Mouse (Mus musculus) effector memory CD4-positive, alpha-beta T cell, adult 5 months (primary cell): ENCODE measurements around the gene Pom121l2. TPM values are rescaled to one million over a fixed set of nuclear protein-coding genes. Genes with fewer than 3 reads are reported as not detected.

Experiments used
- polyA plus RNA-seq: library from polyadenylated mRNA; unstranded; fragments of 100-300 nt; shearing (Covaris generic); gene quantifications from one replicate; pipeline ENCODE4 v1.2.1, GENCODE M21; 2017

Pom121l2 gene
- polyA plus RNA-seq, result not detected

DNA sequence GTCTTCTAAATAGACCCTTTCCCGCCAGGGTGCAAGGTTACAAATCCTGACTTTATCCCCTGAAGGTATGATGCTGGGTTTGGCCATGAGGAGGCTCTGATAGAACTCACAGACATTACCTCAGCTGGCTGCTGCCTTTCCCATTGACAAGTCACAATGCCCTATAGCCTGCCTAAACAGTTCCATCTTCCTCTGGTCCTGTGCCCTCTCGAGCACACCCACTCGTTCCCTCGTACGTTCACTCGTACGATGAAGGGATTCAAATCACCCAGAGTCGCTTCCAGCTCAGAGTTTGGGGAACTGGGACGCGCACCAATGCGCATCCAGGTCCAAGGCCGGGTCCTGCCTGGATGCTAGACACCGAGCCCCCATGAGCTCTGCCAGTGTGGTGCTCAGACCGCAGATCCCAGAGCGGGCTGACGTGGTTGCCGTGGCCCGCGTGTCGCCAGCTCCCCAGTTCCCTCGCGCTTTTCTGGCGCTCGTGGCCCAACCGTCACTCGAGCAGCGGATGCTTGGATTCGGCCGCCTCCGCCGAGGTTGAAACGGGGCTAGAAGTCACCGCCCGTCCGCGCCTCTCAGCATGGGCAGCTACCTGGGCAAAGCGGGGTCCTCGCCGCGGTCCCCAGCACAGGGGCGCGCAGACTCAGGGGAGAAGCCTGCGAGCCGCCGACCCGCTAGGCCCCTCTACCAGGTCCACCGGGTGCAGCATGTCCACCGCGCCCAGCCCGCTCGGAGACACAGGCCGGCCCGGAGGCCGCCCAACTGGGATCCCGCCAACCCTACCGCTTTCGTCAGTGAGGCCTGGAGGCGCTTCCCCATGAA lies at the start of gene Pom121l2:
Gene Pom121l2 (plus strand): TSS at position 214 of the 822 bp plus-strand sequence.

GRCm38 (mm10) chr13:21944926-21945740 lies 35.9 kb upstream of the Pom121l2 start, which contains the start of gene Zfp184:
TSS of gene Zfp184 (plus strand) at chr13:21945094.

GRCm38 (mm10) chr13:22009642-22010041 lies 28.6 kb downstream of the Pom121l2 start, which contains the start of gene Prss16:
TSS of gene Prss16 (minus strand) at chr13:22009742.

GRCm38 (mm10) chr13:22035267-22036148 lies 54.5 kb downstream of the Pom121l2 start, which contains the start of the genes Hist1h2ah and Hist1h2bk:
TSS of gene Hist1h2ah (minus strand) at chr13:22035568.
TSS of gene Hist1h2bk (plus strand) at chr13:22035870.

Other genes starting within 250 kb of the Pom121l2 start
- not detected for gene Hist1h4j, start 246.1 kb upstream of the Pom121l2 start, polyA plus RNA-seq
- gene Hist1h4k, start 230.7 kb upstream of the Pom121l2 start, polyA plus RNA-seq, result not detected
- not detected for gene Hist1h2ak, start 227.4 kb upstream of the Pom121l2 start, polyA plus RNA-seq
- 1.1 TPM for gene Hist1h2bn, start 227.1 kb upstream of the Pom121l2 start, polyA plus RNA-seq
- 0.70 TPM for gene Hist1h1b, start 200.6 kb upstream of the Pom121l2 start, polyA plus RNA-seq
- 2.5 TPM for gene Hist1h3i, start 197.8 kb upstream of the Pom121l2 start, polyA plus RNA-seq
- not detected for gene Hist1h2an, start 194.0 kb upstream of the Pom121l2 start, polyA plus RNA-seq
- not detected for gene Hist1h2bp, start 193.7 kb upstream of the Pom121l2 start, polyA plus RNA-seq
- 4.2 TPM for gene Hist1h2bq, start 171.0 kb upstream of the Pom121l2 start, polyA plus RNA-seq
- gene Hist1h2ao, start 170.7 kb upstream of the Pom121l2 start, polyA plus RNA-seq, result 3.7 TPM
- gene Hist1h4m, start 169.4 kb upstream of the Pom121l2 start, polyA plus RNA-seq, result 31.4 TPM
- 21.6 TPM for gene Hist1h4n, start 149.0 kb upstream of the Pom121l2 start, polyA plus RNA-seq
- gene Hist1h2ap, start 147.7 kb upstream of the Pom121l2 start, polyA plus RNA-seq, result 37.5 TPM
- gene Hist1h2br, start 147.5 kb upstream of the Pom121l2 start, polyA plus RNA-seq, result 3.9 TPM
- 0.39 TPM for gene Zfp184, start 36.1 kb upstream of the Pom121l2 start, polyA plus RNA-seq
- gene Prss16, start 28.5 kb downstream of the Pom121l2 start, polyA plus RNA-seq, result 1.3 TPM
- gene Hist1h2ah, start 54.4 kb downstream of the Pom121l2 start, polyA plus RNA-seq, result 6.2 TPM
- not detected for gene Hist1h2bk, start 54.7 kb downstream of the Pom121l2 start, polyA plus RNA-seq
- 12.0 TPM for gene Hist1h4i, start 60.2 kb downstream of the Pom121l2 start, polyA plus RNA-seq
- 2.9 TPM for gene Hist1h2ag, start 61.8 kb downstream of the Pom121l2 start, polyA plus RNA-seq
- gene Hist1h2bj, start 62.0 kb downstream of the Pom121l2 start, polyA plus RNA-seq, result not detected
- gene Vmn1r188, start 103.2 kb downstream of the Pom121l2 start, polyA plus RNA-seq, result not detected
- gene Vmn1r189, start 124.6 kb downstream of the Pom121l2 start, polyA plus RNA-seq, result not detected
- 0.10 TPM for gene Vmn1r191, start 202.8 kb downstream of the Pom121l2 start, polyA plus RNA-seq
- not detected for gene Vmn1r192, start 209.9 kb downstream of the Pom121l2 start, polyA plus RNA-seq
- gene Vmn1r193, start 242.0 kb downstream of the Pom121l2 start, polyA plus RNA-seq, result not detected